Mouse (Mus musculus) liver, embryonic 14.5 days (tissue): ENCODE data around the gene Gmfb. TPM values are rescaled to one million over a fixed set of nuclear protein-coding genes. Genes with fewer than 3 reads are reported as not detected.
A peak's percentile ranks its signal among the peaks of the same experiment; 100 is the strongest.

Experiments
- ATAC-seq: fragments of 200-750 bp; cut with Nextera tagmentation; 2 replicates; pipeline ENCODE4 v1.8.0; 2017; ENCODE audit warnings: moderate number of reproducible peaks, mild to moderate bottlenecking, moderate library complexity; ENCODE audit not compliant: insufficient read depth
- DNase-seq, 3 experiments: peaks; one replicate each; pipeline ENCODE4 v3.0.0-alpha.2; 2012 to 2013; ENCODE audit warnings: low read depth in 3 of 3, low spot score in 3 of 3
- H3K27ac ChIP-seq: fragments of 300-500 bp; sonication (generic); 2 replicates; pipeline ENCODE4 v1.5.1; 2014; ENCODE audit warnings: moderate library complexity, mild to moderate bottlenecking, control low read depth, inconsistent platforms
- H3K27me3 ChIP-seq: fragments of 300-500 bp; sonication (generic); 2 replicates; pipeline ENCODE4 v1.6.1; 2014; ENCODE audit warnings: mild to moderate bottlenecking, low read length, moderate library complexity; ENCODE audit not compliant: control insufficient read depth, insufficient read depth
- H3K36me3 ChIP-seq: fragments of 300-500 bp; sonication (generic); replicated peaks from 2 replicates; pipeline ENCODE4 v1.6.1; 2014; ENCODE audit warnings: low read depth; ENCODE audit not compliant: control insufficient read depth, insufficient read depth
- H3K4me1 ChIP-seq, 2 experiments: fragments of 200-500 bp in 1 of 2; fragments of 300-500 bp in 1 of 2; sonication (generic) in 1 of 2; replicated peaks; 2 replicates each; pipeline ENCODE4 v1.6.1; 2012 to 2014; ENCODE audit warnings: antibody characterized with exemption in 1 of 2, inconsistent platforms in 1 of 2, low read length in 1 of 2; ENCODE audit not compliant: control insufficient read depth in 2 of 2, insufficient read depth in 2 of 2
- H3K4me2 ChIP-seq: fragments of 300-500 bp; sonication (generic); 2 replicates; pipeline ENCODE4 v1.6.1; 2014; ENCODE audit warnings: low read depth, mild to moderate bottlenecking, control low read depth, moderate library complexity
- H3K4me3 ChIP-seq, 2 experiments: fragments of 200-500 bp in 1 of 2; fragments of 300-500 bp in 1 of 2; sonication (generic) in 1 of 2; 2 replicates each; pipeline ENCODE4 v1.5.1; 2012 to 2014; ENCODE audit warnings: low read depth in 2 of 2, low read length in 2 of 2, mild to moderate bottlenecking in 2 of 2, control low read depth in 1 of 2, inconsistent platforms in 1 of 2, moderate library complexity in 1 of 2; ENCODE audit not compliant: insufficient read depth in 1 of 2
- H3K9ac ChIP-seq: fragments of 300-500 bp; sonication (generic); replicated peaks from 2 replicates; pipeline ENCODE4 v1.6.1; 2014; ENCODE audit warnings: mild to moderate bottlenecking, control low read depth, moderate library complexity
- H3K9me3 ChIP-seq: fragments of 300-500 bp; sonication (generic); 2 replicates; pipeline ENCODE4 v1.6.1; 2016; ENCODE audit warnings: low read length, mixed read lengths; ENCODE audit not compliant: control insufficient read depth
- CTCF ChIP-seq: IDR thresholded peaks from 2 replicates; pipeline ENCODE4 v1.5.1; 2016; ENCODE audit warnings: antibody characterized with exemption, low read depth, control low read depth
- EP300 ChIP-seq: IDR thresholded peaks from 2 replicates; pipeline ENCODE4 v1.6.1; 2016; ENCODE audit warnings: antibody characterized with exemption, low read depth
- WGBS: fragments of 180-500 bp; shearing (Covaris S2); extraction: QIAGEN DNeasy Blood & Tissue Kit; methylation state at CpG from one replicate; pipeline ENCODE4 v1.1.7; 2014; ENCODE audit not compliant: insufficient replicate concordance; 5-methylcytosine and 5-hydroxymethylcytosine counted together
- polyA plus RNA-seq, 2 experiments: library from polyadenylated mRNA; depleted of rRNA in 1 of 2; stranded (reverse) in 1 of 2; unstranded in 1 of 2; fragments of >200 nt; fragmentation: Nextera tagmentation in 1 of 2; extraction: Ambion mirVana in 1 of 2; gene quantifications; 2 replicates each; pipeline versions ENCODE4 v1.2.1 to v1.2.3; 2012 to 2014

The Gmfb gene
- polyA plus RNA-seq, 2 experiments: 13.8 to 34.5 TPM

GRCm38 (mm10) chr14:46848063-46848590 is 26.1 kb upstream of the Gmfb start:
- H3K27ac ChIP-seq: no peak overlapping the region
- TF ChIP-seq CTCF: no peak
- TF ChIP-seq EP300: no peak
- no peak for ATAC-seq
- DNase-seq: no peak
- WGBS: 69% methylated on average over 4 of the region's 4 CpGs
- H3K9ac ChIP-seq: no peak overlapping the region
- no peaks in the 10 kb centered on the region for H3K9me3 ChIP-seq
- H3K4me2 ChIP-seq: no peak overlapping the region
- H3K4me3 ChIP-seq: no peak overlapping the region
- H3K4me1 ChIP-seq: no peaks in the 10 kb centered on the region
- H3K36me3 ChIP-seq: no peaks in the 10 kb centered on the region
- no peaks in the 10 kb centered on the region for H3K27me3 ChIP-seq

GRCm38 (mm10) chr14:46845706-46846105 is 23.7 kb upstream of the Gmfb start:
- DNase-seq: no peak
- no peak overlapping the region for H3K4me2 ChIP-seq
- TF ChIP-seq EP300 (no peak), CTCF (no peak)
- H3K36me3 ChIP-seq: peaks cover 4% of the 10 kb centered on the region
- no peak overlapping the region for H3K4me3 ChIP-seq
- WGBS: 74% methylated on average over 11 of the region's 11 CpGs
- H3K9me3 ChIP-seq: no peaks in the 10 kb centered on the region
- no peak for ATAC-seq
- no peaks in the 10 kb centered on the region for H3K4me1 ChIP-seq
- H3K27ac ChIP-seq: no peak overlapping the region
- H3K9ac ChIP-seq: no peak overlapping the region
- no peaks in the 10 kb centered on the region for H3K27me3 ChIP-seq

- H3K4me1 ChIP-seq: no peaks in the 10 kb centered on the region; a peak in 1 of 4 replicates
- ATAC-seq: no peak
- no peak overlapping the region for H3K4me2 ChIP-seq
- no peak overlapping the region for H3K9ac ChIP-seq
- no peak overlapping the region for H3K27ac ChIP-seq
- WGBS: 62% methylated on average over 4 of the region's 4 CpGs
- no peaks in the 10 kb centered on the region for H3K27me3 ChIP-seq
- H3K36me3 ChIP-seq: peaks cover 6% of the 10 kb centered on the region
- no peak for DNase-seq
- no peak overlapping the region for H3K4me3 ChIP-seq
- H3K9me3 ChIP-seq: no peaks in the 10 kb centered on the region
- no peak for TF ChIP-seq EP300
- TF ChIP-seq CTCF: no peak
Measured at GRCm38 (mm10) chr14:46839326-46839725, 17.3 kb upstream of the Gmfb start.

- peak overlapping the region; percentile 94 to 98 for H3K4me3 ChIP-seq
- peak; percentile 50 for ATAC-seq
- peak overlapping the region; percentile 92 for H3K9ac ChIP-seq
- WGBS: 7% methylated on average over 39 of the region's 40 CpGs
- peaks cover 18 to 28% of the 10 kb centered on the region in 2 experiments for H3K4me1 ChIP-seq
- peak overlapping the region; percentile 34; the same call in 1 of the 2 replicates for H3K27ac ChIP-seq
- H3K36me3 ChIP-seq: no peaks in the 10 kb centered on the region
- DNase-seq: no peak
- no peak for TF ChIP-seq EP300
- TF ChIP-seq CTCF: no peak
- no peaks in the 10 kb centered on the region for H3K27me3 ChIP-seq
- peak overlapping the region; percentile 93 for H3K4me2 ChIP-seq
- no peaks in the 10 kb centered on the region for H3K9me3 ChIP-seq
Measured at GRCm38 (mm10) chr14:46832354-46833272, 10.6 kb upstream of the Gmfb start.

GRCm38 (mm10) chr14:46831837-46832333 is 9.8 kb upstream of the Gmfb start, which contains the start of gene Cgrrf1:
Cgrrf1 (plus strand) TSS chr14:46832125.
- H3K9me3 ChIP-seq: no peaks in the 10 kb centered on the region
- H3K9ac ChIP-seq: peak within 1 kb of the TSS; percentile 92
- TF ChIP-seq EP300 (no peak; the same call in 1 of the 2 replicates), CTCF (peak; percentile 68)
- peak within 1 kb of the TSS; percentile 78 for H3K27ac ChIP-seq
- under 1% methylated on average over 32 of the region's 32 CpGs for WGBS
- peak; percentile 96 to 97 (median 96) for DNase-seq
- no peaks in the 10 kb centered on the region for H3K36me3 ChIP-seq
- peak within 1 kb of the TSS; percentile 93 for H3K4me2 ChIP-seq
- H3K4me3 ChIP-seq: peak within 1 kb of the TSS; percentile 94 to 99
- H3K27me3 ChIP-seq: no peaks in the 10 kb centered on the region
- peak; percentile 99 for ATAC-seq
- peaks cover 25 to 36% of the 10 kb centered on the region in 2 experiments for H3K4me1 ChIP-seq
